Mouse (Mus musculus) CD4-positive helper T cell, adult 2 months (primary cell): Measurements from ENCODE around the gene Gsx2.

Experiments used
- DNase-seq: peaks from one replicate; pipeline ENCODE4 v3.0.0-alpha.2; 2012; ENCODE audit warnings: low read depth, missing footprints, low spot score

The Gsx2 gene

DNA sequence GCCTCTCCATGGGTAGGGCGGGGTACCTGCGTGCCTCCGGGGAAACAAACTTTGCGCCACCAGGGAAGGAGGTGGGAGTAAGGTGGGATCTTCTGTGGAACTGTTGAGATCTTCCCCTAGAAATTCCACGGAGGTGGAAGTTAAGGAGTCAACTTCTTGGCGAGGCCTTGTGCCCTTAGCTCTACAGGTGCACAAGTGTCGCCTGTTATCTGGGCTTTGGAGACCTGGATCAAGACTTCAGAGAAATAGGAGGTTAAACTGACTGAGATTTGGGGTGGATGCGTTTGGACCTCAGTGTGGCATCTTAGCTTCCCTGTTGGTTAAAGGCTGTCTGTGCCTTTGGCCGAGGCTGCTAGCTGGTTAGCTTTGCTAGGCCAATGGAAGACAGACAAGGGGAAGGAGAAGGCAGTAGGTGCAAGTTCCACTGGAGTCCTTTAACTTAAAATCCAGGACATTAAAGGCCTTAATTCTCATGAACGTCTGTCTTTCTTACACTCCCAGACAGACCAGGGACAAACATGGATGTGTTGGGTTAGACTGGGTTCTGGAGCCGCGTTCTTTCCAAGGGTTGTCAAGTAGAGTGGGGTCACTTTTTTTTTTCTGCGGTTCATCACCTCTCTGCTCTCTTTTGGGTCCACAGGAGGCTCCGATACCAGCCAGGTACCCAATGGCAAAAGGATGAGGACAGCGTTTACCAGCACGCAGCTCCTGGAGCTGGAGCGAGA lies 1.1 kb downstream of the Gsx2 start:
- DNase-seq, result no peak

DNA sequence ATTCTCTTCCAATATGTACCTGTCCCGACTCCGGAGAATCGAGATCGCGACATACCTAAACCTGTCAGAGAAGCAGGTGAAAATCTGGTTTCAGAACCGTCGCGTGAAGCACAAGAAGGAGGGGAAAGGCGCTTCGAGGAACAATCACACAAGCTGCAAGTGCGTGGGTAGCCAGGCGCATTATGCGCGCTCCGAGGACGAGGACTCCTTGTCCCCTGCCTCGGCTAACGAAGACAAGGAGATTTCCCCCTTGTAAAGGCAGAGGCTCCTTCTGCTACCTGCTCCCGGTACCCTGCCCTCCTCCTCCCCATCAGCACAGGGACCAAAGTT lies 1.6 kb downstream of the Gsx2 start:
- no peak for DNase-seq

DNA sequence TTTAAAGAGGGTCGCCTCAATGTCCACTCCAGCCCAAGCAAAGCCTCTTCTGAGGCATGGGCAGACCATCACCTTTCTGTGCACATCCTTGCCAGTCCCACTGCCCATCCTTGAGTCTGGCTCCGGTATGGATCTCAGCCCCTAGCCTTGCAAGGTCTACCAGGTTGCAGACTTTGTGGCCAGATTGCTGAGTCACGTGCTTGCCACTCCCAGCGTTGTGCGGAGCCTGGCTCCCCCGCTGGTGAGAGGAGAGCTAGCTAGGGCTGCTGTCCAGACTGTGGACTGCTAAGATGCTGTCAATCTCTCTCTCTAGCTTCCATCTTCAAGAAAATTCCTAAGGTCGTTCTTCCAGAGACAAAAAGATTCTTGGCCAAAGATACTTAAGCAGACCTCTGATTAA lies 4.2 kb downstream of the Gsx2 start:
- DNase-seq, result no peak

DNA sequence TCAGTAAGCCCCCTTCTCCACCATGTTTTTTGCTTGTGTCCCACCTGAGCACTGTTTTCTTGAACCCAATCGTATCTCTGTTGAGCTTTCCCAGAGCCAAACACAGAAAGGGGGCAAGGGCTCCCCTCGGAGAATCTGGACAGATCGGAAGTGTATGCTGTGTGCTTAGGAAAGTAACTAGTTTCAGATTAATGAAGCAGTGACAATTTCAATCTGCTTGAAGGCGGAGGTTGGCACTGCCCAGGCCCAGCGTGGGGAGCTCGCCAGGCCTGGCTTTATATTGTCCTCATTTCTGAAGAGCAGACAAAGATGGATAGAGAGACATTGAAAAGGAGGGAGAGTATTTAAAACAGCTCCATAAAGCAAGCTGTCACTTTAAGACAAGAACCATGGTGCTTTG lies 7.0 kb downstream of the Gsx2 start:
- no peak for DNase-seq

DNA sequence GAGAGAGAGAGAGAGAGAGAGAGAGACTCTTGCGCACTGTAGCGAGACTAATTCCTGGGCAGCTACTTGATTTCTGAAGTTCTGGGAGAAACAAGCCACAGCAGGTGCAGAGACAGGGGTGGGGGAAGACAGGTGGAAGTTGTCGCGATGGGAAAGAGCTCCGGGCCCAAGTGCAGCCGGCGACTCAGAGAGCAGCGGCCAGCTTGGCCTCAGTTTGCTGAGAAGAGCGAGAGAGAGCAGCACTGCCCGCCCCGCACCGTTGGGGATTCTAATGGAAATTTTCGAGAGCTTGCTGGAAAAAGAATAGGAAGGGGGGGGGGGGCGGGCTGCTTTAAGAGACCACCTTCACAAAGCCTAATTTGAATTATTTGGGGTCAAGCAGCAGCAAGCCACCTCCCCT lies 7.7 kb downstream of the Gsx2 start:
- no peak for DNase-seq

DNA sequence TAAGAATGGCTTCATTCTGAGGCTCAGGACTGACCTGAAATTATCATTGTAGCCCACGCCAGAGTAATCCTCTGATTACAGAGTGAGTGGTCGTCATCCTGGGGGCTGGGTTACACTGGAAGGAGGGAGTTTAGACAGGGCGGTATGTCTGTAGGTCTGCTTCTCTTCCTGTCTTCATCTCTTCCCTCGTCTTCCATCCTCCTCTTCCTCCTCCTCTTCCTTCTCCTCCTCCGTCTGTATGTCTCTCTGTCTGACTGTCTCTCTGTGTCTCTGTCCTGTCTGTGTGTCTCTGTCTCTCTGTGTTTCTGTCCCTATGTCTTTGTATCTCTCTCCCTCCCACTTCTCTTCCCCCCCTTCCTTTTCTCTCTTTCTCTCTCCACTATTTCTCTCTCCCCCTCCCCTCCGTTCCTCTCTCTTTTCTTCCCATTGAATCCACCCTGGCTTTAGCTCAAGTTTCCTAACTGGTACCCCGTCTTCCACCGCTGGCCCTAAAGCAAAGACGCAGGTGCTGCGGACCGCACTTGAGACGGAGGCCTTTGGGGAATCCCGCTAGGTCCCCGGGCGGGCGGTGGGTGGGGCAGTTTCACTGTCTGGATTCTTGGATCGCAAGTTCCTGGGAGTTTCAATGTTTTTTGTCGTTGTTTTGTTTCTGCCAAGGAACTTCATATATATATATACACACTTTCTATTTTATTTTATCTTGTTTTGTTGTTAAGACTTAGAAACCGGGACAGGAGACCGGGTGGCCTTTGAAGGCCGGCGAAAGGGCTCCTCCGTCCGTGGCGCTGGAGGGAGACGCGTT lies 8.4 kb downstream of the Gsx2 start:
- no peak for DNase-seq

DNA sequence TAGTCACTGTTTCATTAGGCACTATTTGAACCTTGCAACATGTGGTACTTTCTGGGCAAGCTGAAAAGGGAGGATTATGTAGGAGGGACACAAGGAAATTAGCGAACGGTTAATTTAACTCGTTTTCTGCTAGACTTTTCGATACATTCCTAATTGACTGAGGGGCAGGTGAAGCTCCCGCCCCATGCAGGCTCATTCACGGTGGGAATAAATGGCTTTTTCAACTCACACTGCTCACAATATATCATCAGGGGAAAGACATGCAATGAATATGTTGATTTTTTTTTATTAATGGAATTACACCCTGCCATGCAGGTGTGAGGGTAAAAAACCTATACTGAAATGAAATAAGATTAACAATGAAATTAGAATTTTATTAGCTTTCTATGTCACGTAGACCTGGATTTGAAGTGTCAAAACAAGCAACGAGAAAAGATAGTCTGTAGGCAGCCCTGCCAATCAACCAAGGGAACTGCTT lies 9.0 kb downstream of the Gsx2 start:
- DNase-seq, result no peak

DNA sequence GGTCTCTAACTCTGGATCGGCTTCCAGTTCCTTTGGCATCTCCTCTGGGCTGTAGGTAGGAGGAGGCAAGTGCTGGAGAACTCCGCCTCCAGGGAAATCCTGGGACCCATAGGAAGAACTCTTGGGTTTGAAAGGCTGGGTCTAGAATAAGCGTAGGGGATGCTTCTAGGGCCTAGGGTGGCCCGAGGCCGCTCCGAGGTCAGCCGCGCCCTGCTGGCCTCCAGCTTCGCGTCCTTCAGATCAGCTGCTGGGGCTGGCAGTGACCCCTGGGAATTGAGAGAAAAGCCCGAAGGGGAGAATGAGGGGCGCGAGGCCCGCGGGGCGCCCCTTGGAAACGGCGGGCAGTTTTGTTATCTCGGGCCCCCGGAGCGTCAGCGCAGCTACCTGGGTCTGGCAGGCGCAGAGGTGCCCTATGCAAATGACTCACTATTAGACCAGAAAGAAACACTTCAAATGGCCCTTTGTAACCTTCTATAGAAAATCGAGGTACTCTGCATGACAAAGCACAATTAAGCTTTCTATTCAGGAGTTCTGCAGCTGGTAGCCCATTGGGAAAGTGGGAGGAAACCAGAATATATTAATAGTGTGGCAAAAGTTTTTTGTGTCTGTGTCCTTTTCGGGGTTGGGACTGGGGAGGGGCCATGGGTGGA lies 9.6 kb downstream of the Gsx2 start:
- DNase-seq, result no peak

DNA sequence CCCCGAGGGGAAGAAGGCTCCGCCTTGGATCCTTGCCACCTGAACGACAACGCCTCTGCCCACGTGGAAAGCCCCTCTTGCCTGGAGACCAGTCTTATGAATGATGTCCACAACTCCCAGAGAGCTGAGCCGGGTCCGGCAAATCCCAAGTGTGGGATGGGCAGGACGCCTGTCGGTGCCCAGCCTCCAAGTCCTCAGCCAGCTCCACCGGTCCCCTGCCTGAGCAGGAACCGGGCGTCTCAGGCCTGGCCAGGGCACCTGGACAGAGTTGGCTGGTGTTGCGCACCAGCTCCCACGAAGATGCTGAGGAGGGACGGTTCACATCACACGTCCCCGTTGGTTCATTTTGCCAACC lies 10.1 kb downstream of the Gsx2 start:
- DNase-seq, result no peak

DNA sequence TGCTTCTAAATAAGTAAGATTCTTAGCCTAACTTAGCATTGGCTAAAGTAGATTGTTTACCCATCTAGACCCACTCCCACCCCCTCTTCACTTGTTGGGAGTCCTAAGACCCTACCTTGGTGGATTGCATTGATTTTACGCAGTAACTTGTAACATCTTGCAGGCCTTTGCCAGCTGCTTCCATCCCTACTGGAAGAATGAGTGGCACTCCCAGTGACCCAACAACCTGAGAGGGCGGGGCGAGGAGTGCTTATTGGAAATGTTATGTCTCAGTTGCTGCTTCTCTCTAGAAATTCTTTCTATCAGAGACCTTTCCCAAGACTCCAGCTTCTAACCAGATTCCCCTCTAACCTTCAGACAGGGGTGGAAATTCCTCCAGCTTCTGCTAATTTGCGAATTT lies 10.5 kb downstream of the Gsx2 start:
- DNase-seq, result no peak

DNA sequence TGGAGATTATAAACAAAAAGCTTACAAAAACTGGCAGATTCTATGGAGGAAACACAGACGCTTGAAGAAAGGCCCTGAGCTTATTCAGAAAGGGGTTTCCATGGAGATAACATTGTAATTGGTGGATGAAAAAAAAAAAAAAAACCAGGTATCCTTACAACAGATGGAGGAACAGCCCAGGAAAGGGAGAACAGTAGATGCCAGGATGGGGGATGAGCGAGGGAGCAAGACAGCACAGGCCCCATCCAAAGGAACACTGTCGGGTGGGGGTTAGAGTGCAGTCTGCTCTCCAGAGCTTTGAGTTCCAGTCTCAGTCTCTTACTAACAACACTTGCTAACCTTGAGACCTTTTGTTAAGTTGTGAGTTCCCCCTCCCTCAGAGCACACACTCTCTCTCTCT lies 31.1 kb downstream of the Gsx2 start:
- no peak for DNase-seq

DNA sequence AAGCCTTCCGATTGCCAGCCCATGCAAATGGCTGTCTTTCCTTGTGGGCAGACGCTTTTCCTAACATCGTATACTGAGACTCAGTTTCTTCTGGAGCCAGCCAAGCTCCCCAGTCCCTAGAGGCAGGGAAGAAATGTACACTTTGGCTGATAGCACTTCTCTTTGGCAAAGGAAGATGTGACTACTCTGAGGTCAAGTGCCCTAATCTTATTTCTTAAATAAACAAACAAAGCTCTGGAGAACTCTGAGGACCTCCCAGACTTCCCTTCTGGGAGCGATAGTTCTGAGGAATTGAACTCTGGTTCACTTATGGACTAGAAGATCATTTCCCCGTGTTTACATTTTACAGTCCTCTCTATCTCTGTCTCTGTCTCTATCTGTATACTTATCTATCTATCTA lies 34.0 kb downstream of the Gsx2 start:
- no peak for DNase-seq

DNA sequence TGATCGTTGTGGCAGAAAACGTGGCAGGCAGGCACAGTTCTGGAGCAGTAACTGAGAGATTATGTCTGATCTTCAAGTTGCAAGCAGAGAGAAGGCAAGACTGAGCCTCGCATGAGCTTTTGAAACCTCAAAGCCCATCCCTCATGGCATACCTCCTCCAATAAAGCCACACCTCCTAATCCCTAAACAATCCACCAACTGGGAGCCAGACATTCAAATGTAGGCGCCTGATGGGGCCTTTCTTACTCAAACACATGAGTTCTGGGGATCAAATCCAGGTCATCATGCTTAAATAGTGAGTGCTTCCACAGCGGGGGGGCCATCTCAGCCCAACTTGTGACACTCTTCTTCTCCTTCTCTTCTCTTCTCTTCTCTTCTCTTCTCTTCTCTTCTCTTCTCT lies 36.4 kb downstream of the Gsx2 start:
- DNase-seq, result no peak

DNA sequence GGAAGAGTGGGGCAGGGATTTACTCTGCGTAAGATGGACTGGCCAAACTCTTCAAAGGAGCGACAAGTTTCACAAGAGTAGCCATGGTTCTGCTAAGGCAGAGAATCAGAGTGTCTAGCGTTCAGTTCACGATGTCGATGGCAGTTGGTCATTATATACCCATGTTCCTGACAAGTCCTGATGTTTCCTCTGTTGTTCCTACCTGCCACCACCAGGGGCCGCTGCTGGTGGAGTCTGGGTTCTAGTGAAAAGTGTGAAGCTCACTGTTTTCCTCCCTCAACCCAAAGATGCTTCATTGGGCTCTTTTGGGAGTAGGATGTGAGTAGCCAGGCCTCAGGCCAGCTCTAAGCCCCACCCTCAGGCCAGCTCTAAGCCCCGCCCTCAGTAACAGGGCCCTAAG lies 43.4 kb downstream of the Gsx2 start:
- DNase-seq, result peak; percentile 15

DNA sequence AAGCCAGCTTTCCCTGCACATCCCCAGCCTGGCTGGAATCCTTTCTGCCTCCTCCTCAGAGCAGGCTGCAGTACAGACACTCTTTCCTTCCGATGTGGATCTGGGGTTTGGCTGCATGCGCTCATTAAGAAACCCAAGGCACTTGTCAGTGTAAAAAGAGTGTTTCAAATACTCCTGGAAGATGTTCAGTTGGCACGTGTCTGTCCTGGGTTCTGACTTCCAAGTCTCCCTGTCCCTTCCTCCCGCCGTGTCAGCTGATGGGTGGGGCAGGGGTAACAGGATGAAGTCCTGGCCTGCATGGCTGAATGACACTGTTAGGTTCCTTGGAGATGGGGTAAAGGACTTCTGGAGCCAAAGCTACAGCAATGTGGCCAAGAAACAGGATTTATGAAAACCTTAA lies 46.2 kb downstream of the Gsx2 start:
- no peak for DNase-seq
